Mouse (Mus musculus) heart, embryonic 11.5 days (tissue): Measurements from ENCODE around the gene Heatr5a. TPM values are rescaled to one million over a fixed set of nuclear protein-coding genes. Genes with fewer than 3 reads are reported as not detected.

Source experiments
- ATAC-seq: fragments of 200-750 bp; cut with Nextera tagmentation; replicated peaks from 2 replicates; pipeline ENCODE4 v1.8.0; 2017; ENCODE audit warnings: moderate library complexity; ENCODE audit not compliant: insufficient number of reproducible peaks, low FRiP score, low TSS enrichment
- H3K27ac ChIP-seq: fragments of 300-500 bp; sonication (generic); 2 replicates; pipeline ENCODE4 v1.5.1; 2014; ENCODE audit warnings: mild to moderate bottlenecking, low read depth, low read length
- H3K27me3 ChIP-seq: fragments of 300-500 bp; sonication (generic); 2 replicates; pipeline ENCODE4 v1.6.1; 2014; ENCODE audit warnings: mild to moderate bottlenecking, low read length, mixed read lengths; ENCODE audit not compliant: control insufficient read depth, insufficient read depth
- H3K36me3 ChIP-seq: fragments of 300-500 bp; sonication (generic); 2 replicates; pipeline ENCODE4 v1.6.1; 2014; ENCODE audit warnings: mild to moderate bottlenecking, low read length, moderate library complexity, mixed read lengths; ENCODE audit not compliant: control insufficient read depth, insufficient read depth
- H3K4me1 ChIP-seq: fragments of 300-500 bp; sonication (generic); 2 replicates; pipeline ENCODE4 v1.6.1; 2014; ENCODE audit warnings: low read length; ENCODE audit not compliant: control insufficient read depth, insufficient read depth
- H3K4me2 ChIP-seq: fragments of 300-500 bp; sonication (generic); 2 replicates; pipeline ENCODE4 v1.6.1; 2014; ENCODE audit warnings: mild to moderate bottlenecking, moderate library complexity
- H3K4me3 ChIP-seq: fragments of 300-500 bp; sonication (generic); 2 replicates; pipeline ENCODE4 v1.5.1; 2014; ENCODE audit warnings: low read depth, low read length
- H3K9ac ChIP-seq: fragments of 300-500 bp; sonication (generic); 2 replicates; pipeline ENCODE4 v1.6.1; 2014; ENCODE audit warnings: mild to moderate bottlenecking, low read depth, low read length, moderate library complexity
- H3K9me3 ChIP-seq: fragments of 300-500 bp; sonication (generic); replicated peaks from 2 replicates; pipeline ENCODE4 v1.6.1; 2016; ENCODE audit warnings: low read length; ENCODE audit not compliant: control insufficient read depth
- WGBS: fragments of 180-500 bp; shearing (Covaris S2); extraction: QIAGEN DNeasy Blood & Tissue Kit; methylation state at CpG from one replicate; pipeline ENCODE4 v1.1.7; 2014; ENCODE audit not compliant: insufficient replicate concordance; 5-methylcytosine and 5-hydroxymethylcytosine counted together
- polyA plus RNA-seq: library from polyadenylated mRNA; unstranded; fragments of >200 nt; fragmentation: Nextera tagmentation; extraction: Ambion mirVana; gene quantifications from 2 replicates; pipeline ENCODE4 v1.2.1, GENCODE M21; 2014

Gene Heatr5a
- 10.2 and 13.9 TPM in 2 replicates for polyA plus RNA-seq

DNA sequence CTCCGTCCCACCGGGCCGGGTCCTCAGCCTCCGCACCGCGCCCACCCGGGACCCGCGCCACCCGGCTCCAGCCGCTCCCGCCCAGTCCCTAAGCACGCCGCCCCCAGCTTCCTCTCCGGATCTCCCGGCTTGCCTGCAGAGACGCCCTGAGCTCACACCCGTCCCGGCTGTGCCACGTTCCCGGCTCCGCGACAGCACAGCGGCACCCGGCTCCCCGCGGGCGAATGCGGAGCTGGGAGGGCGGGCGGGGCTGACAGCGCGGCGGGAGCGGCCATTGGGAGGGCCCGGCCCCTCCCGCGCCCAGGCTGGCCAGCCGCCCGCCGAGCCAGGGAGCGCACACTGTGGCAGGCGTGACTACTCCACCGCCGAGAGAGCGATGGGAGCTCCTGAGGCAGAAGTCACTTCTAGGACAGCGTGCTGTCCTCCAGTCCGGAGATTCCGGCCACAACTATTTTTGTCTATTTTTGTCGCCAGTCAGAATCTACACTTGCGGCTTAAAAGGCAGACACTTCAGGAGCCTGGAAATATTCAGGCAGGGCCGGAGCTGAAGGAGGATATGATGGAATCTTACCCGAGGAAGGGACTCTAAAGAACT, at the start of gene Heatr5a:
Heatr5a (minus strand) TSS at position 252 of the 595 bp plus-strand sequence.
- under 1% methylated on average over 46 of the region's 53 CpGs for WGBS
- peak within 1 kb of the TSS; percentile 94 for H3K27ac ChIP-seq
- H3K9ac ChIP-seq: peak within 1 kb of the TSS; percentile 96
- 0 out of 2 replicates have a peak, but pooled peaks cover 3% of the 10 kb centered on the region for H3K9me3 ChIP-seq
- H3K4me3 ChIP-seq: peak within 1 kb of the TSS; percentile 99
- H3K4me2 ChIP-seq: peak within 1 kb of the TSS; percentile 77
- peak; percentile 96 for ATAC-seq
- no peaks in the 10 kb centered on the region for H3K36me3 ChIP-seq
- H3K4me1 ChIP-seq: peaks cover 3% of the 10 kb centered on the region; the same call in 1 of the 2 replicates
- no peaks in the 10 kb centered on the region for H3K27me3 ChIP-seq

DNA sequence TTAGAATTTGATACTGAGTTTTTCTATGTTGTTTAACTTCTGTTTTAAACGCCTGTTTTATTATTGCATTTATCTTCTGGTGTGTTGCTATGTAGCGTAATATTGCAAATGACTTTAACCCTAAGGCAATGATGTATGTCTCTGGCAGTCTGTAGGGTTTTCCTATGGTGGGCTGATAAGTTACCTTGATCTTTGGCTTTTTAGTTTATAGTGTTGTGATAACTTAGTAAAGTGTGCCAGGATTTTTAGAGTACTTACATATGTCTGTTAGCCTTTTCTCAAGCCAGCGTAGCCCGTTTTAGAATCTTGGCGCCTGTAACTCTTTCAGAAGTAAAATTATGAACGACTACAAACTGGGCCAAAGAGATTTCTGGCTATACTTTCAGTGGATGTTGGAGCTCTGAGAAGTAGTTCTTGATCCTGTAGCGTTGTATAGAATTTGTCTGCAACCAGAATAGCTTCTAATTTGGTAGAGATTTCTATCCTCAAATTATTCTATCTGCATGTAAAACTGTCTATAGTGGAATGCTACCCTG, 43.4 kb upstream of the Heatr5a start:
- ATAC-seq: no peak

DNA sequence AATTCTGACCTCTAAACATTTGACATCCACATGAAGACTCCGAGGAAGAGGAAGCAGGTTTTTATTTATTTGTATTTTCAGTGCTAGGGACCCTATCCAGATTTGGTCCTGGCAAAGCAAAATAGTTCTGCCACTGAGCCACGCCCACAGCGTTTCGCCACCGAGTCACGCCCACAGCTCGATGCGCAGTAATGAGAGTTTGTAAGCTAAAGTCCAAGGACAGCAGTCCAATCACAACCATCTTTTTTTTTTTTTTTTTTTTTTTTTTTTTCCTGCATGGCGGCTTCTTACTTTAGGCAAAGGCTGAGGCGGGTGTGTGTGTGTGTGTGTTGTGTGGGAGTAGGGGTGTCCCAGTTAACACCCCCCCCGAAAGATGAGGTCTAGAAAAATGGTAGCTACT, 42.9 kb upstream of the Heatr5a start:
- Histone ChIP-seq H3K27me3 (no peaks in the 10 kb centered on the region), H3K9ac (no peak overlapping the region), H3K27ac (no peak overlapping the region), H3K4me2 (no peak overlapping the region), H3K36me3 (no peaks in the 10 kb centered on the region), H3K4me1 (0 out of 2 replicates have a peak, but pooled peaks cover 3% of the 10 kb centered on the region), H3K9me3 (no peaks in the 10 kb centered on the region), H3K4me3 (no peak overlapping the region)
- 82% methylated on average over 11 of the region's 11 CpGs for WGBS
- ATAC-seq: no peak

More for the DNA sequence above, 43.4 kb upstream of the Heatr5a start:
- Histone ChIP-seq H3K4me2 (no peak overlapping the region), H3K9ac (no peak overlapping the region), H3K36me3 (no peaks in the 10 kb centered on the region), H3K27me3 (no peaks in the 10 kb centered on the region), H3K9me3 (no peaks in the 10 kb centered on the region), H3K4me3 (no peak overlapping the region), H3K4me1 (0 out of 2 replicates have a peak, but pooled peaks cover 3% of the 10 kb centered on the region), H3K27ac (no peak overlapping the region)
- 74% methylated on average over 7 of the region's 7 CpGs for WGBS

DNA sequence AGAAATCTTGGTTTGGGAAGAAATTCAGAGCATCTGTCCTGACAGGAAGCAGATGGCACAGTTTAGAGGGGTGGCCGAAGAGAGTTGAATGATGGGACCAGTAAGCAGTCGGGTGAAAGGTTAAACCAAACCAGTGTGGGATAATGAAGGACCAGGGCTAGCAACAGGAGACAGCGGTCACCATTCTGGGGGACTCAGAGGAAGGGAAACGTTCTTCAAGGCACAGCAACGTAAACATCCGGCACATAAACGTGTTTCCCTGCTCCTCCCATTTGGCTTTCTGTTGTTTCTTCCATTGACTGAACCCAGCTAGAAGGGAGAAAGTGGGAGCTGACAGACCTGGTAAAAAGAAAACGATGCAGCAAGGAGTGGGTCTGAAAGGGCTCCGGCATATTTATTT, 42.2 kb upstream of the Heatr5a start:
- H3K36me3 ChIP-seq: no peaks in the 10 kb centered on the region
- no peak overlapping the region for H3K4me2 ChIP-seq
- no peak for ATAC-seq
- no peaks in the 10 kb centered on the region for H3K27me3 ChIP-seq
- WGBS: 47% methylated on average over 9 of the region's 9 CpGs
- H3K4me3 ChIP-seq: no peak overlapping the region
- H3K9me3 ChIP-seq: no peaks in the 10 kb centered on the region
- H3K4me1 ChIP-seq: 0 out of 2 replicates have a peak, but pooled peaks cover 3% of the 10 kb centered on the region
- no peak overlapping the region for H3K27ac ChIP-seq
- H3K9ac ChIP-seq: no peak overlapping the region

DNA sequence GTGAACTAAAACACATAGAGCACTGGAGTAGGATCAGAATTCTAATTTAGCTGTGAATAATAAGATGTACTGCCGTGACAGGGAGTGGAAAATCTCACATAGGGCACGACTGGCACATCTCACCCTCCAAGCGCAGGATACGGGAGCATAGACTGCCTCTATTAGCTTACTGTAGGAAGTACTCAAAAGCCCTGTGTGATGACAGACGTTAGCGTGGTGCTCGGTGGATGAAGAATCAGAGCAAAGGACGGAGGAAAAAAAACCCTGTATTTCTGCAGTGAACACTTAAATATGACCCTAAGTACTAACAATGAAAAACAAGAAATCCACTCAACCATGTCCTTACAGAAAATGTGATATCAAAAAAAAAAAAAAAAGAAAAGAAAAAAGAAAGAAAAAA, 41.0 kb upstream of the Heatr5a start:
- H3K4me2 ChIP-seq: no peak overlapping the region
- no peak for ATAC-seq
- WGBS: 42% methylated on average over 8 of the region's 8 CpGs

DNA sequence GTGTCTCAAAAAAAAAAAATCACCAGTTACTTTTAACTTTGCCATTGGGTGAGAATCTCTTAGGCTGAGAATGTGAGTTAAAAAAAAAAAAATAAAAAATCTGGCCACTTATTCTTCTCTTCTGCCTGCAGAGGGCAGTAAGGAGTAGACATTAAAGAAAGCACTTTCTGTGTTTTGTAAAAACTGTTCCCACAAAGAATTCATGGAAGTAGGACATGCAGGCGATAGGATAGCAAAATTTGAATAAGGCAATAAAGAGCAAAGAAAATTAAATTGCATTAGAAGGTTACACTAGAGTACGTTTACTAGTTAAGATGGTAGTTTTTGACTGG, 39.5 kb upstream of the Heatr5a start:
- H3K27ac ChIP-seq: no peak overlapping the region
- ATAC-seq: no peak
- H3K9me3 ChIP-seq: no peaks in the 10 kb centered on the region
- no peak overlapping the region for H3K9ac ChIP-seq
- 56% methylated on average over 2 of the region's 2 CpGs for WGBS
- no peak overlapping the region for H3K4me3 ChIP-seq
- H3K4me2 ChIP-seq: no peak overlapping the region
- H3K36me3 ChIP-seq: no peaks in the 10 kb centered on the region
- no peaks in the 10 kb centered on the region for H3K27me3 ChIP-seq
- H3K4me1 ChIP-seq: 0 out of 2 replicates have a peak, but pooled peaks cover 3% of the 10 kb centered on the region

More for the DNA sequence above, 41.0 kb upstream of the Heatr5a start:
- Histone ChIP-seq H3K4me3 (no peak overlapping the region), H3K27ac (no peak overlapping the region), H3K36me3 (no peaks in the 10 kb centered on the region), H3K9ac (no peak overlapping the region), H3K27me3 (no peaks in the 10 kb centered on the region), H3K9me3 (no peaks in the 10 kb centered on the region), H3K4me1 (0 out of 2 replicates have a peak, but pooled peaks cover 3% of the 10 kb centered on the region)

DNA sequence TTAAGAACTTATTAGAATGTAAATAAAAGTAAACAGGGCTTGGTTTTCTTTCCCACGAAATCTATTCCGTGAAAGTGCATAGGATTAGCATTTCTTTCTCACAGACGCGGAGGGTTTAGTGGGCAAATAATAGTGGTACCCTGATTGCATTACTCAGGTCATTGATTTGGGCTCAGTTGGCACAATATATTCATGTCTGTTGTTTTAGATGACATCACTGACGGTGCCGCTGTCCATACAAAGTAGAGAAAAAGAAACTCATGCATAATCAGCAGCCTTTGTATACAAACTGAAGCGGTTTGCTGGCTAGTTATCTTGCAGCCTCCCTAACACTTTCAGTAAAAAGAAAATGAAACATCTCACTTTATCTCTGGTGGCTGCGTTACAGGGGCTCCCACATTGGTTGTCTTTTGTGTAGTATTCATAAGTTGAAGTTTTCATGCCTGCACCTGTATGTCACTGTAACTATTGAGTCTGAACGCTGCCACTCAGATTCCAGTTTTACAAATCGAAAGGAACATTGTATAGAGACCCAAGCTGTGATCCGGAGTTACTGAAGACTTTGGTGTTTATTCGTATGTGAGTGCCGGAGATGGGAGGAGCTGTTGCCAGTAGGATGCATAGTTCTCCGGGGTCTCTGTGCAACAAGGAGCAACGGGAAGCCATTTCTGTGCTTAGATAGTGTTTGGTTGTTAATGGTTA, 39.0 kb upstream of the Heatr5a start:
- no peak for ATAC-seq
- Histone ChIP-seq H3K4me1 (0 out of 2 replicates have a peak, but pooled peaks cover 3% of the 10 kb centered on the region), H3K9ac (no peak overlapping the region), H3K36me3 (no peaks in the 10 kb centered on the region), H3K27ac (no peak overlapping the region), H3K4me2 (no peak overlapping the region), H3K4me3 (no peak overlapping the region), H3K27me3 (no peaks in the 10 kb centered on the region), H3K9me3 (no peaks in the 10 kb centered on the region)
- WGBS: 69% methylated on average over 15 of the region's 15 CpGs

DNA sequence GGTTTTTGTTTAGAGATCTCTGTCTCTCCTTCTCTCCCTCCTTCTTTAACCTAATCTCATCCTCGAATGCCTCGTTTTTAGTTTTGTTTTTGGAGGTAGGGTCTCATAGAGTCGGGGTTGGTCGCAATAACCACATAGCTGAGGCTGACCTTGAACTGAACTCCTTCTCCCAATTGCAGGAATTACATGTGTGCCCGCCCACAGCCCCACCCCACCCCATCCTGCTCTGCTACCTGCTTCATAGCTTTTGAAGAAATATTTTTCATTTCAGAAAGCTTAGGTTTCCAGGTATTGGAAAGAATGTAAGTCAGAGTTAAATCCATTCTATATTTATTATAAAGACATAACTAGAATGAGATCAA, 35.5 kb upstream of the Heatr5a start:
- WGBS: 48% methylated on average over 5 of the region's 5 CpGs
- peak overlapping the region; percentile 83 for H3K4me3 ChIP-seq
- no peaks in the 10 kb centered on the region for H3K27me3 ChIP-seq
- H3K9me3 ChIP-seq: no peaks in the 10 kb centered on the region
- no peaks in the 10 kb centered on the region for H3K36me3 ChIP-seq
- peak overlapping the region; percentile 78 for H3K4me2 ChIP-seq
- ATAC-seq: peak; percentile 49; the same call in 1 of the 2 replicates
- no peaks in the 10 kb centered on the region for H3K4me1 ChIP-seq
- 0 out of 2 replicates have a peak overlapping the region, but pooled peaks have one; percentile 95 for H3K9ac ChIP-seq
- H3K27ac ChIP-seq: peak overlapping the region; percentile 67; the same call in 1 of the 2 replicates
